Mouse (Mus musculus): ENCODE measurements around the gene Gpx3.
"Not testable (repeated sequence)": the region's sequence is repeated elsewhere in the genome, so short reads cannot be mapped to it uniquely, and the experiment has no call there.

Gpx3 gene

GRCm38 (mm10) chr11:54882671-54883070 lies 19.6 kb upstream of the Gpx3 start:
- no peak for DNase-seq

GRCm38 (mm10) chr11:54884197-54884828 lies 17.9 kb upstream of the Gpx3 start:
- no peak for DNase-seq

GRCm38 (mm10) chr11:54884937-54885336 lies 17.3 kb upstream of the Gpx3 start:
- DNase-seq: no peak

GRCm38 (mm10) chr11:54885406-54885805 lies 16.8 kb upstream of the Gpx3 start:
- no peak for DNase-seq

- DNase-seq: no peak
Measured at GRCm38 (mm10) chr11:54887927-54888326, 14.3 kb upstream of the Gpx3 start.

- no peak for DNase-seq
Measured at GRCm38 (mm10) chr11:54891341-54891740, 10.9 kb upstream of the Gpx3 start.

- DNase-seq: no peak
Measured at GRCm38 (mm10) chr11:54892091-54892490, 10.2 kb upstream of the Gpx3 start.

GRCm38 (mm10) chr11:54894589-54894988 lies 7.7 kb upstream of the Gpx3 start:
- DNase-seq: no peak

- DNase-seq: not testable (repeated sequence)
Measured at GRCm38 (mm10) chr11:54896646-54897045, 5.6 kb upstream of the Gpx3 start.

- no peak for DNase-seq
Measured at GRCm38 (mm10) chr11:54897470-54897869, 4.8 kb upstream of the Gpx3 start.

GRCm38 (mm10) chr11:54899657-54900056 lies 2.6 kb upstream of the Gpx3 start:
- no peak for DNase-seq

- DNase-seq: no peak
Measured at GRCm38 (mm10) chr11:54903339-54903738, 1.1 kb downstream of the Gpx3 start.

- no peak for DNase-seq
Measured at GRCm38 (mm10) chr11:54903940-54904706, 1.9 kb downstream of the Gpx3 start.

GRCm38 (mm10) chr11:54905086-54905485 lies 2.8 kb downstream of the Gpx3 start:
- no peak for DNase-seq

- no peak for DNase-seq
Measured at GRCm38 (mm10) chr11:54905931-54906330, 3.7 kb downstream of the Gpx3 start.

GRCm38 (mm10) chr11:54906466-54906865 lies 4.2 kb downstream of the Gpx3 start:
- DNase-seq: no peak

GRCm38 (mm10) chr11:54907259-54907658 lies 5.0 kb downstream of the Gpx3 start:
- no peak for DNase-seq

GRCm38 (mm10) chr11:54909273-54909672 lies 7.0 kb downstream of the Gpx3 start:
- no peak for DNase-seq

- no peak for DNase-seq
Measured at GRCm38 (mm10) chr11:54910081-54910665, 7.9 kb downstream of the Gpx3 start.

- DNase-seq: no peak
Measured at GRCm38 (mm10) chr11:54911201-54911600, 8.9 kb downstream of the Gpx3 start.

GRCm38 (mm10) chr11:54911671-54912502 lies 9.6 kb downstream of the Gpx3 start:
- DNase-seq: no peak

- DNase-seq: no peak
Measured at GRCm38 (mm10) chr11:54912503-54913316, 10.5 kb downstream of the Gpx3 start.
